Mouse (Mus musculus): Measurements from ENCODE around the gene Pappa2. TPM values are rescaled to one million over a fixed set of nuclear protein-coding genes. Genes with fewer than 3 reads are reported as not detected.

Gene Pappa2
- polyA plus RNA-seq, 1 experiment = not detected

DNA sequence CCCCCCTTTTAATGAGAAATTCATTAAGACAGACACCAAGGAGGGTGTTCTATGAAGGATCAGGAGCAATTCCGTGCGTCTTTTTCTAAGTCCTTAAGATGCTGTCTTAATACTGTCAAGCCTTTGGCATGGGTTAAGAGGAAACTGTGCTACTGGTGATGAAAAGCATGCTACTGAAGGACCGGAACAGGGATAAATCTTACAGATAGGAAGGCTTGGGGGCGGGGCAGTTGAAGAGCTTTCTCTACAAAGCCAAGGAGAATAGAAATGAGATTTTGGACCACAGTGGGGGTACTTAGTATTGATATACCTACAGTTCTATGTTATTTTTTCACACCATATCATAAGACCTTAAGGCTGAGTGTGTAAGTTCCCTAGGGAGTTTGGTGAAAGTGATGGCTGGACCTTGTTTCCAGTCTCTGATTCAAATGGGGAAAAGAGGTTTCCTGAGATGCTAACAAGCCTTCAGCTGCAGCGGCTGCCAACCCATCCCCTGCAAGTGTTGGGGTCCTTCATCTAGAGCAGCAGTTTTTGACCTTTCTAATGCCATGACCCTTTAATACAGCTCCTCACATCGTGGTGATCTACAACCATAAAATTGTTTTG, 240.0 kb downstream of the Pappa2 start:
- TF ChIP-seq POLR2A (IDR thresholded peaks at IDR 0.05; ENCODE audit: borderline replicate concordance, low read depth, low read length) = no peak
- no peak for TF ChIP-seq CTCF (IDR thresholded peaks at IDR 0.05; ENCODE audit: low read depth, low read length)
- Histone ChIP-seq H3K4me3 (ENCODE audit: insufficient read depth, low read length) (no peak overlapping the region), H3K4me1 (ENCODE audit: control insufficient read depth, insufficient read depth, low read length) (no peaks in the 10 kb centered on the region), H3K27ac (ENCODE audit: insufficient read depth, low read depth, low read length) (no peak overlapping the region)

GRCm38 (mm10) chr1:158739132-158739919, 241.0 kb downstream of the Pappa2 start:
- no peak for TF ChIP-seq CTCF (IDR thresholded peaks at IDR 0.05; ENCODE audit: low read depth, low read length)
- no peak for TF ChIP-seq POLR2A (IDR thresholded peaks at IDR 0.05; ENCODE audit: borderline replicate concordance, low read depth, low read length)
- H3K4me1 ChIP-seq (ENCODE audit: control insufficient read depth, insufficient read depth, low read length) = no peaks in the 10 kb centered on the region
- no peak overlapping the region for H3K27ac ChIP-seq (ENCODE audit: insufficient read depth, low read depth, low read length)
- H3K4me3 ChIP-seq (ENCODE audit: insufficient read depth, low read length) = no peak overlapping the region

DNA sequence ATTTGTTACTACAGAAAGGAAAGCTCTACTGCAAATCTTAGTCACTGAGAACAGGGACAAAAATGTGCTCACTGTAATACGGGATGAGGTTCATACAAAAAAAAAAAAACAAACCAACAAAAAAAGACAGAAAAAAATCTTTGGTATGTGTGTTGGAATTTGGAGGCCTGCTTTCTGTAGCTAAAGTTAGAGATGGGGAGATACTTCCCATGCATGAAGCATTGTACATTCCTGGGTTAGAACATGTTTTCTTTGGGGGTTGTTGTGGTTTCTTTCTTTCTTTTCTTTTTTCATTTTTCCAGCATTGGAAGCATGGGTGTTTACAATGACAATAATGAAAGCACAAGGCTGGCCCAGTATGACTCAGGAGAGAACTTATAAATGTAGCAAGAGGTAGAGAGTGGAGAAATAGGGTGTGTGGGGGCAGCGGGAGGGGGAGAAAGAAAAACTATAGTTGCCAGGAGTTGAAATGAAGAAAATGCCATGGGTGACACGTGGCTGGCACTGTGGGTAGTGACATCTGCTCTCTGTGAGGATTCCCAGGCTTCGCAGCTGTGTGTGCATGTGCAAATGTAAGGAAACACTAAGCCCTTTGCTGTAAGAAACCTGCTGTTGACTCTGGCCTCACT, 247.3 kb downstream of the Pappa2 start:
- TF ChIP-seq POLR2A (IDR thresholded peaks at IDR 0.05; ENCODE audit: borderline replicate concordance, low read depth, low read length) (no peak), CTCF (IDR thresholded peaks at IDR 0.05; ENCODE audit: low read depth, low read length) (no peak)
- H3K4me3 ChIP-seq (ENCODE audit: insufficient read depth, low read length) = no peak overlapping the region
- no peaks in the 10 kb centered on the region for H3K4me1 ChIP-seq (ENCODE audit: control insufficient read depth, insufficient read depth, low read length)
- H3K27ac ChIP-seq (ENCODE audit: insufficient read depth, low read depth, low read length) = no peak overlapping the region

DNA sequence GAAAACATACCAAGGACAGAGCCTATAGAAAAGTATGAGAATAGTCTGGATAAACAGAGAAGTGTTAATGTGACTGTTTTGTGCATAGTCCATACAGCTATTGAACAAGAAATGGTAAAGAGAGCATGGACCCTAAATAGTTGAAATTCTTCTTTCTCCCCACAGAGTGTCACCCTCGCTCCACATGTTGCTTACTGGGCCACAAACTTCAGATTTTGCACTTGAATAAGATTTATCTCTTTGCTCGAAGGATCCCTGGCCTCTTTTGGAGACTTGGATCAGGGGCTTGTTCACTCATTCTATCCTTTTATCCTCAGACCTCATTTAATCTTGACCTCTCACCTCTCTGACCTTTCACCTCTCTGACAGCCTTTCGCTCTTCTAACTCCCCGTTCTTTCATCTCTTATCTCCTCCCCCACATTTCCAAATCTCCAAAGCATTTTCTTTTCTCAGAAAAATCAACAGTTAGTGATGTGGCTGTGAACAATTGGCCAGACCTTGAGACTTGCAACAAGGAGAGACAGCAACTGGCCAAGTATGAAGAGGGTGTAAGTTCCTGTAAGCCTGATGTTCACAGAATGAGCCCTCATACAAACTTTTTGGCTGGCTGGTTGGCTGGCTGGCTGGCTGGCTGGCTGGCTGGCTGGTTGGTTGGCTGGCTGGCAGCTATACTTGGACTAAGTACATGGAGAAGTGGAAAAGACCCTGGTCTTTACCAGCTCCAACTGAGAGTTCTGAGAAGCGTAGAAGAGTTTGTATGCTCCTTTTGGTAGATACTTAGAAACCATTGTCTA, 266.8 kb downstream of the Pappa2 start:
- TF ChIP-seq POLR2A (IDR thresholded peaks at IDR 0.05; ENCODE audit: borderline replicate concordance, low read depth, low read length) = no peak
- Histone ChIP-seq H3K4me1 (ENCODE audit: control insufficient read depth, insufficient read depth, low read length) (no peaks in the 10 kb centered on the region), H3K4me3 (ENCODE audit: insufficient read depth, low read length) (no peak overlapping the region), H3K27ac (ENCODE audit: insufficient read depth, low read depth, low read length) (no peak overlapping the region)

- Histone ChIP-seq H3K4me1 (ENCODE audit: control insufficient read depth, insufficient read depth, low read length) (no peaks in the 10 kb centered on the region), H3K27ac (ENCODE audit: insufficient read depth, low read depth, low read length) (no peak overlapping the region), H3K4me3 (ENCODE audit: insufficient read depth, low read length) (no peak overlapping the region)
- TF ChIP-seq CTCF (IDR thresholded peaks at IDR 0.05; ENCODE audit: low read depth, low read length) = no peak
- TF ChIP-seq POLR2A (IDR thresholded peaks at IDR 0.05; ENCODE audit: borderline replicate concordance, low read depth, low read length) = no peak
Observed at GRCm38 (mm10) chr1:158701336-158701735, 279.0 kb downstream of the Pappa2 start.

GRCm38 (mm10) chr1:158700147-158700546, 280.1 kb downstream of the Pappa2 start:
- no peaks in the 10 kb centered on the region for H3K4me1 ChIP-seq (ENCODE audit: control insufficient read depth, insufficient read depth, low read length)
- H3K27ac ChIP-seq (ENCODE audit: insufficient read depth, low read depth, low read length) = no peak overlapping the region
- H3K4me3 ChIP-seq (ENCODE audit: insufficient read depth, low read length) = no peak overlapping the region
- TF ChIP-seq POLR2A (IDR thresholded peaks at IDR 0.05; ENCODE audit: borderline replicate concordance, low read depth, low read length) (no peak), CTCF (IDR thresholded peaks at IDR 0.05; ENCODE audit: low read depth, low read length) (no peak)

GRCm38 (mm10) chr1:158699276-158699675, 281.0 kb downstream of the Pappa2 start:
- no peak overlapping the region for H3K4me3 ChIP-seq (ENCODE audit: insufficient read depth, low read length)
- H3K4me1 ChIP-seq (ENCODE audit: control insufficient read depth, insufficient read depth, low read length) = no peaks in the 10 kb centered on the region
- H3K27ac ChIP-seq (ENCODE audit: insufficient read depth, low read depth, low read length) = no peak overlapping the region
- TF ChIP-seq POLR2A (IDR thresholded peaks at IDR 0.05; ENCODE audit: borderline replicate concordance, low read depth, low read length) = no peak
- no peak for TF ChIP-seq CTCF (IDR thresholded peaks at IDR 0.05; ENCODE audit: low read depth, low read length)

- H3K4me1 ChIP-seq (ENCODE audit: control insufficient read depth, insufficient read depth, low read length) = no peaks in the 10 kb centered on the region
- H3K4me3 ChIP-seq (ENCODE audit: insufficient read depth, low read length) = no peak overlapping the region
- TF ChIP-seq POLR2A (IDR thresholded peaks at IDR 0.05; ENCODE audit: borderline replicate concordance, low read depth, low read length) (no peak), CTCF (IDR thresholded peaks at IDR 0.05; ENCODE audit: low read depth, low read length) (no peak)
- no peak overlapping the region for H3K27ac ChIP-seq (ENCODE audit: insufficient read depth, low read depth, low read length)
Observed at GRCm38 (mm10) chr1:158697859-158698569, 282.3 kb downstream of the Pappa2 start.

DNA sequence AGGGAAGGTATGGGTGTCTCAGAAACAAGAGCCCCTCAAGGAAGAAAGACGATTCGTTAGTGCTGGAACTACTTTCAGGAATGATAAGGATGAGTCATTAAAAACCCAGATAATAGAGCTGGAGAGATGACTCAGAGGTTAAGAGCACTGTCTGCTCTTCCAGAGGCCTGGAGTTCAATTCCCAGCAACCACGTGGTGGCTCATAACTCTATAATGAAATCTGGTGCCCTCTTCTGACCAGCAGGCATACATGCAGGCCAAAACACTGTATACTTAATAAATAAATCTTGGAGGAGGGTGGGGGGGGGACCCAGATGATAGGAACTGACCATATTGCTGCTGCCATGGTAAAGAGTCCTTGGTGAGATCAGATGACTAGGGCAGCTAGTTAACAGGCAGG, 282.9 kb downstream of the Pappa2 start:
- no peak overlapping the region for H3K27ac ChIP-seq (ENCODE audit: insufficient read depth, low read depth, low read length)
- no peak overlapping the region for H3K4me3 ChIP-seq (ENCODE audit: insufficient read depth, low read length)
- no peaks in the 10 kb centered on the region for H3K4me1 ChIP-seq (ENCODE audit: control insufficient read depth, insufficient read depth, low read length)
- TF ChIP-seq CTCF (IDR thresholded peaks at IDR 0.05; ENCODE audit: low read depth, low read length) (no peak), POLR2A (IDR thresholded peaks at IDR 0.05; ENCODE audit: borderline replicate concordance, low read depth, low read length) (no peak)
